Mouse (Mus musculus): ENCODE results near the gene Tmem50b. TPM values are rescaled to one million over a fixed set of nuclear protein-coding genes. Genes with fewer than 3 reads are reported as not detected.

Tmem50b gene
- polyA plus RNA-seq, 2 experiments: 25.4 to 46.7 TPM

DNA sequence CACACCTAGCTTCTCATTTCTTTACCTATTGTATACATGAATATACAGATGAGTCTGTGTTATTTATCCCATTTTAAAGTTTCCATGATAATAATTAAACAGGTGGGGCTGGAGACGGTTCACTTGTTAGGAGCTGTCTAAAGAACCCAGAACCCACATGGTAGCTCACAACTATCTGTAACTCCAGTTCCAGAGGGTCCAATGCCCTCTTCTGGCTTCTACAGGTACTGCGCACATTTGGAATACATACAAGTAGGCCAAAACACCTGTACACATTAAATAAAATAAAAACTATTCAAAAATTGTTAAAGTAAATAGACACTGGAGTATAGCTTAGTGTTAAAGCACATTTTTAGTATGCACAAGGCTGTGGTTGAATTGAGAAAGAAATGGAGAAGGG is 15.3 kb downstream of the Tmem50b start:
- DNase-seq (ENCODE audit: low spot score): no peak
- H3K4me2 ChIP-seq (replicated peaks; ENCODE audit: low read depth, low read length, severe bottlenecking): no peak overlapping the region
- WGBS: 78% methylated on average over 2 of the region's 2 CpGs
- H3K4me1 ChIP-seq (ENCODE audit: control insufficient read depth, insufficient read depth, low read length): peaks cover 4% of the 10 kb centered on the region
- H3K27me3 ChIP-seq (ENCODE audit: control insufficient read depth, insufficient read depth, low read length): no peaks in the 10 kb centered on the region
- no peaks in the 10 kb centered on the region for H3K9me3 ChIP-seq (ENCODE audit: control insufficient read depth, low read length)
- no peak for ATAC-seq (ENCODE audit: low FRiP score, low read depth)
- no peak overlapping the region for H3K27ac ChIP-seq (replicated peaks; ENCODE audit: low read depth, low read length)
- no peak overlapping the region for H3K9ac ChIP-seq (ENCODE audit: low read depth, low read length, severe bottlenecking)
- TF ChIP-seq POLR2A (IDR thresholded peaks at IDR 0.05; ENCODE audit: borderline replicate concordance, extremely low read depth, insufficient read depth, insufficient read length): no peak
- H3K4me3 ChIP-seq (replicated peaks; ENCODE audit: low read length): no peak overlapping the region
- peaks cover 15% of the 10 kb centered on the region; the same call in 1 of the 2 replicates for H3K36me3 ChIP-seq (ENCODE audit: control insufficient read depth, insufficient read depth, low read length)

DNA sequence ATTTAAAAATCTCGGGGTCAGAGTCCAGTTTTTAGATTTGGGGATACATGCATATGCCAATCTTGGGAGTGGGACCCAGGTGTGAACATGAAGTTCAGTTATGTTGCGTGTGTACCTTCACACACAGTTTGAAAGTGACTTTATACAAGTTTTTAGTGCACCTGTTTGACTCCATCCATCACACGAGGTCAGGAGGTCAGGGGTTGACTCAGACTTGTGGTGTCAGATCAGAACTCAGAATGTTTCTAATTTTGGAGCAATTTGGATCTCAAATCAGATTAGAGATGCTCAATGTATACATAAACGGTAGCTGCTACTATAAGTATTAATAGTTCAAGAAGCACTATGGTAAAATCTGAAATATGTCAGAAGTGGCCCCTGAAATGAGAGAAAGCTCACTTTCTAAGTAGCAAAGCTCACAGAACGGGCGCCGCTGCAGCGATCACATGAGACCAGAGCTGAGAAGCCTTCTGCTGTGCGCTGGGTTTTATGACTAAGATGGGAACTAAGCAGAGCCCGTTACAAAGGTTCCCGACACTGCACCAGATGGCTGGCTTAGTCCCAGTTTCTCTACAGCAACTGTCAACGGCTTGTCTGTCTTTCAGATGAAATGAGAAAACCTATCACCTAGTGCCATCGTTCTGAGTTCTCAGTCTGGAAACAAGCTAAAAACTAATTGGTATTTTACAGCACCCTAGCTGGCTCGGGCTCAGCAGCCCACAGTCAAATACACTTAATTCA is 18.4 kb downstream of the Tmem50b start:
- ATAC-seq (ENCODE audit: low FRiP score, low read depth): peak; percentile 74; the same call in 1 of the 2 replicates
- Histone ChIP-seq H3K9me3 (ENCODE audit: control insufficient read depth, low read length) (no peaks in the 10 kb centered on the region), H3K27me3 (ENCODE audit: control insufficient read depth, insufficient read depth, low read length) (no peaks in the 10 kb centered on the region), H3K9ac (ENCODE audit: low read depth, low read length, severe bottlenecking) (no peak overlapping the region), H3K36me3 (ENCODE audit: control insufficient read depth, insufficient read depth, low read length) (peaks cover 12% of the 10 kb centered on the region; the same call in 1 of the 2 replicates), H3K4me3 (replicated peaks; ENCODE audit: low read length) (no peak overlapping the region), H3K4me1 (ENCODE audit: control insufficient read depth, insufficient read depth, low read length) (peaks cover 4% of the 10 kb centered on the region), H3K27ac (replicated peaks; ENCODE audit: low read depth, low read length) (no peak overlapping the region), H3K4me2 (replicated peaks; ENCODE audit: low read depth, low read length, severe bottlenecking) (no peak overlapping the region)
- peak; percentile 58 for DNase-seq (ENCODE audit: low spot score)
- TF ChIP-seq POLR2A (IDR thresholded peaks at IDR 0.05; ENCODE audit: borderline replicate concordance, extremely low read depth, insufficient read depth, insufficient read length): no peak
- WGBS: 43% methylated on average over 14 of the region's 14 CpGs

DNA sequence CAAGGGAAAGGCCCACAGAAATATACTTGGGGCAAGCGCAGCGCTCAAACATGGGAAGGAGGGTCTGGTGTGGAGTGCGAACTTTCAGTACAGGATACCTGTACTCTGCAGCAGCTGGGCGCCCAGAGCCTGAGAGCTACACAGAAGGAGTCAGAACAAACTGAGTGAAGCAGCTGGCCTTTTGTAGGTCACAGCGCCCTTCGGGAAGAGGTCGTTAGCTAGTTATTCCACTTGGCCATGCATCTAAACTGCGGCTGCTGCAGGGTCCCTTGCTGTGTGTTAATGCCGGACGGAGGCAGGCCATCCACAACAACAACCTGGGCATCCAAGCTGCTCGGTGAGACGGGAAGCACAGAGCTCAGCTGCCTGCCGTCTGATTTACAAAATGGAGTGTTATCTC is 22.4 kb downstream of the Tmem50b start:
- Histone ChIP-seq H3K4me2 (replicated peaks; ENCODE audit: low read depth, low read length, severe bottlenecking) (no peak overlapping the region), H3K36me3 (ENCODE audit: control insufficient read depth, insufficient read depth, low read length) (0 out of 2 replicates have a peak, but pooled peaks cover 5% of the 10 kb centered on the region), H3K9ac (ENCODE audit: low read depth, low read length, severe bottlenecking) (no peak overlapping the region), H3K27ac (replicated peaks; ENCODE audit: low read depth, low read length) (no peak overlapping the region), H3K4me1 (ENCODE audit: control insufficient read depth, insufficient read depth, low read length) (peaks cover 4% of the 10 kb centered on the region), H3K27me3 (ENCODE audit: control insufficient read depth, insufficient read depth, low read length) (no peaks in the 10 kb centered on the region), H3K4me3 (replicated peaks; ENCODE audit: low read length) (no peak overlapping the region), H3K9me3 (ENCODE audit: control insufficient read depth, low read length) (no peaks in the 10 kb centered on the region)
- no peak for TF ChIP-seq POLR2A (IDR thresholded peaks at IDR 0.05; ENCODE audit: borderline replicate concordance, extremely low read depth, insufficient read depth, insufficient read length)
- DNase-seq (ENCODE audit: low spot score) (no peak), ATAC-seq (ENCODE audit: low FRiP score, low read depth) (no peak)
- WGBS: 59% methylated on average over 13 of the region's 13 CpGs

DNA sequence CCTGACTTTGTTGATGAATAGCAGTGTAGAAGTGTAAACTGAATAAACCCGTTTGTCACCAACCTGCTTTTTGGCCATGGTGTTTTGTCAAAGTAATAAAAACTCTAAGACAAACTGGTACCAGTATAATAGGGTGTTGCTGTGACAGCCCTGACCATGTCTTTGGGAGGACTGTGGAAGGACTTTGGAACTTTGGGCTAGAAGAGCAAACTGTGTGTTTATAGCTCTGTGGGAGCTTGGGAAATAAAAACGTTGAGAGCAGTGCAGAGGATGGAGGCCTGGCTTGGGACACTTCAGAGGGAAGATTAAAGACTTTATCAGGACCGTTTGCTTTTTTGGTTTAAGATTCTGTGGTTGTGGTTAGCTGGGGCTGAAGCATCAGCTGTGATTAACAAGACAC is 26.5 kb downstream of the Tmem50b start:
- H3K9ac ChIP-seq (ENCODE audit: low read depth, low read length, severe bottlenecking): no peak overlapping the region
- DNase-seq (ENCODE audit: low spot score) (no peak), ATAC-seq (ENCODE audit: low FRiP score, low read depth) (no peak)
- H3K27ac ChIP-seq (replicated peaks; ENCODE audit: low read depth, low read length): no peak overlapping the region
- no peak for TF ChIP-seq POLR2A (IDR thresholded peaks at IDR 0.05; ENCODE audit: borderline replicate concordance, extremely low read depth, insufficient read depth, insufficient read length)
- no peaks in the 10 kb centered on the region for H3K36me3 ChIP-seq (ENCODE audit: control insufficient read depth, insufficient read depth, low read length)
- no peaks in the 10 kb centered on the region for H3K27me3 ChIP-seq (ENCODE audit: control insufficient read depth, insufficient read depth, low read length)
- H3K4me3 ChIP-seq (replicated peaks; ENCODE audit: low read length): no peak overlapping the region
- 44% methylated on average over 3 of the region's 3 CpGs for WGBS
- H3K9me3 ChIP-seq (ENCODE audit: control insufficient read depth, low read length): no peaks in the 10 kb centered on the region
- H3K4me2 ChIP-seq (replicated peaks; ENCODE audit: low read depth, low read length, severe bottlenecking): no peak overlapping the region
- H3K4me1 ChIP-seq (ENCODE audit: control insufficient read depth, insufficient read depth, low read length): no peaks in the 10 kb centered on the region

DNA sequence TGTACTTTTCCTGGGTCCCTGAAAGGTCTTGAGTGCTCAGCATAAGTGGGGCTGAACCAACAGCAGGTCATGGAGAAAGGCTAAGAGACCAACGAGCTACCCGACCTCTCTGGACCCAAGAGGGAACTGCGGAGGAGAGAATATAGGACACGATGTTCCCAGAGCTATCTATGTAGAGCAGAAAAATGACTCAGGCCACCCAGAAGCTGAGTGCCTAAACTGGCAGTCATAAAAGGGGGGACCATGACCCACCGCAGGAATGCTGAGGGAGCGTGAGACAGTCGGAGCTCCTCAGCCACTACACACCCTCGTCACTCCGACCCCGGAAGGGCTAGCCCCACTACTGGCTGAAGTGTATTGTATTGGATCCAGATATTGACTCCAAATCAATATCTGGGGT is 28.6 kb downstream of the Tmem50b start:
- no peaks in the 10 kb centered on the region for H3K9me3 ChIP-seq (ENCODE audit: control insufficient read depth, low read length)
- no peak overlapping the region for H3K27ac ChIP-seq (replicated peaks; ENCODE audit: low read depth, low read length)
- H3K4me3 ChIP-seq (replicated peaks; ENCODE audit: low read length): no peak overlapping the region
- no peak overlapping the region for H3K4me2 ChIP-seq (replicated peaks; ENCODE audit: low read depth, low read length, severe bottlenecking)
- WGBS: 88% methylated on average over 10 of the region's 10 CpGs
- no peak for TF ChIP-seq POLR2A (IDR thresholded peaks at IDR 0.05; ENCODE audit: borderline replicate concordance, extremely low read depth, insufficient read depth, insufficient read length)
- H3K4me1 ChIP-seq (ENCODE audit: control insufficient read depth, insufficient read depth, low read length): no peaks in the 10 kb centered on the region
- H3K36me3 ChIP-seq (ENCODE audit: control insufficient read depth, insufficient read depth, low read length): peaks cover 4% of the 10 kb centered on the region; the same call in 1 of the 2 replicates
- H3K27me3 ChIP-seq (ENCODE audit: control insufficient read depth, insufficient read depth, low read length): no peaks in the 10 kb centered on the region
- DNase-seq (ENCODE audit: low spot score) (no peak), ATAC-seq (ENCODE audit: low FRiP score, low read depth) (no peak)
- no peak overlapping the region for H3K9ac ChIP-seq (ENCODE audit: low read depth, low read length, severe bottlenecking)
